Mouse (Mus musculus) kidney, adult 2 months (tissue): ENCODE results near the gene Pdlim3.

Source experiments
- CTCF ChIP-seq: fragments of 200-500 bp; conservative IDR thresholded peaks from 2 replicates; pipeline ENCODE4 v1.5.1; 2011; ENCODE audit warnings: low read depth, mild to moderate bottlenecking, control low read depth, low read length, moderate library complexity, mixed read lengths; ENCODE audit not compliant: insufficient read depth, insufficient read length
- POLR2A ChIP-seq: fragments of 200-500 bp; IDR thresholded peaks from one replicate; pipeline ENCODE4 v1.6.1; 2011; ENCODE audit warnings: low read depth, low read length, control low read depth

- TF ChIP-seq CTCF (no peak), POLR2A (no peak)
Observed at GRCm38 (mm10) chr8:45883793-45884192, 1.5 kb upstream of the Pdlim3 start.
